Mouse (Mus musculus) central nervous system, embryonic 11.5 days (tissue): ENCODE data around the gene Gprin3. TPM values are rescaled to one million over a fixed set of nuclear protein-coding genes. Genes with fewer than 3 reads are reported as not detected.

Source experiments
- polyA plus RNA-seq: library from polyadenylated mRNA; depleted of rRNA; stranded (reverse); fragments of >200 nt; gene quantifications from 2 replicates; pipeline ENCODE4 v1.2.3, GENCODE M21; 2012; rRNA removed

Gene Gprin3
- polyA plus RNA-seq, result 0.07 and 0.17 TPM in 2 replicates

DNA sequence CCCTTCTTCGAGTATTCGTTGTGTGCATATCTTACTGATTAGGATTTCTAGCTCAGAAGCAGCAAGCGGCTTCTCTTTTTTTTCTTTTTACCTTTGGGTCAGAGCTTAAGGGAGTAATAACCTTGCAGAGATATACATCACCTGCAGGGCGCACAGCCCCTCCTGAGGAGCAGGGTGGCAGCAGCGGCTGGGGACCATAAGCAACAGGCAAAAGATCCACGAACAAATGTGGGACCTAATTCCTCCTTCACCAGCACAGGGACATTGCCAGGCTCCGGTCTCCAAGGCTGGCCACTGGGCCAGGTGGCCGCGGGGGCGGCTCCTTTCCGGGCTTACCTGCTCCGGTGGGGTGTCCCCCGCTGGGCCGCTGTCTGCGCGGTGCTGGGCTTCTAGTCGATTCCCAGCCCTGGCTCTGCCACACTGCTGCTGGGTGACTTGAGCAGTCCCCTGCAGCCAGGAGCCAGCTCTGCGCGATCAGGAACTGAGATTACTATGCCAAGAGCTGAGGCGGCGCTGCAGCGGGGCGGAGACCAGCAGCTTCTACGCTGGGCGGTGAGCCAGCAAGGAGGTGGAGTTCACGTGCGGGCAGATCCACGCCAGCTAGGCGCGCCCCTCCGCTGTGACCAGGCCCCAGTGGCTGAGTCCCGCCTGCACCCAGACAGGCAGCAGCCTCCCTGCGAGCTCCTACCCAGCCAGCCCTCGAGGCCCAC lies at the start of gene Gprin3:
TSS of gene Gprin3 (minus strand) at position 471 of the 710 bp plus-strand sequence.

Other genes with a start within 250 kb of the Gprin3 start
- gene Tigd2, start 217.4 kb downstream of the Gprin3 start, polyA plus RNA-seq, result 4.0 and 5.0 TPM in 2 replicates